ENCODE assay signal across 8 mouse cellular contexts in the genomic region with DNA sequence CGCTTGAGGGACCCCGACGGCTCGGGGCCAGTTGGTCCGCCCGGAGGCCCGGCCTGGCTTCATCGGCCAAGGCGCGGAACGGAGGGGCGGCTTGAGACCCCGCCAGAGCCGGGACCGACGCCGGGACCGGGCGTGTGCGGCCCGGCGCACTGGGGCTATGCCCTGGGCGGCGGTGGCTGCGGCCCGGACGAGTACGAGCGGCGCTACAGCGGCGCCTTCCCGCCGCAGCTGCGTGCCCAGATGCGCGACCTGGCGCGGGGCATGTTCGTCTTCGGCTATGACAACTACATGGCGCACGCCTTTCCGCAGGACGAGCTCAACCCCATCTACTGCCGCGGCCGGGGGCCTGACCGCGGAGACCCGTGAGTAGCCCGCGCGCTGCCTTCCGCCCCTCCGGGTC. TPM values are rescaled to one million over a fixed set of nuclear protein-coding genes. Genes with fewer than 3 reads are reported as not detected.
A peak's percentile ranks its signal among the peaks of the same experiment; 100 is the strongest.
DNase-seq lines count a peak whose midpoint lies in the region; ATAC-seq lines count a peak whose summit lies in the region.

No protein-coding gene starts in this region.

- peak; percentile 33 to 34 for DNase-seq in left cerebral cortex, adult 18-20 months (ENCODE audit: low spot score in 2 of 2)
- DNase-seq in left cerebral cortex, adult 8-10 months (ENCODE audit: low spot score in 2 of 2) = no peak
- peak; percentile 68 for DNase-seq in ZHBTc4 (ENCODE audit: low read depth, low spot score)
- peak; percentile 69 for DNase-seq in induced T-regulatory cell, adult 2 months (ENCODE audit: low read depth)
- DNase-seq in liver, embryonic 13.5 days = peak; percentile 27

- H3K4me2 ChIP-seq in forebrain, embryonic 13.5 days = peak overlapping the region; percentile 90
- peak overlapping the region; percentile 99 for H3K4me2 ChIP-seq in liver, embryonic 13.5 days
- peak overlapping the region; percentile 92 for H3K4me2 ChIP-seq in neural tube, embryonic 13.5 days

- under 1% methylated on average over 56 of the region's 56 CpGs for WGBS in forebrain, embryonic 13.5 days
- under 1% methylated on average over 56 of the region's 56 CpGs for WGBS in liver, embryonic 13.5 days (ENCODE audit: insufficient replicate concordance)
- WGBS in neural tube, embryonic 13.5 days = under 1% methylated on average over 54 of the region's 56 CpGs

- H3K27ac ChIP-seq in forebrain, embryonic 13.5 days = peak overlapping the region; percentile 62
- H3K27ac ChIP-seq in liver, embryonic 13.5 days = peak overlapping the region; percentile 78
- H3K27ac ChIP-seq in neural tube, embryonic 13.5 days (replicated peaks) = peak overlapping the region; percentile 76

- peak overlapping the region; percentile 91 for H3K9ac ChIP-seq in forebrain, embryonic 13.5 days
- H3K9ac ChIP-seq in liver, embryonic 13.5 days = peak overlapping the region; percentile 92
- peak overlapping the region; percentile 91 for H3K9ac ChIP-seq in neural tube, embryonic 13.5 days

- no peaks in the 10 kb centered on the region for H3K36me3 ChIP-seq in forebrain, embryonic 13.5 days (ENCODE audit: poor library complexity, severe bottlenecking)
- peaks cover 3% of the 10 kb centered on the region; the same call in 1 of the 2 replicates for H3K36me3 ChIP-seq in liver, embryonic 13.5 days
- no peaks in the 10 kb centered on the region for H3K36me3 ChIP-seq in neural tube, embryonic 13.5 days

- no peaks in the 10 kb centered on the region for H3K9me3 ChIP-seq in forebrain, embryonic 13.5 days (replicated peaks)
- no peaks in the 10 kb centered on the region for H3K9me3 ChIP-seq in liver, embryonic 13.5 days (replicated peaks)
- no peaks in the 10 kb centered on the region for H3K9me3 ChIP-seq in neural tube, embryonic 13.5 days

- no peaks in the 10 kb centered on the region for H3K27me3 ChIP-seq in forebrain, embryonic 13.5 days
- H3K27me3 ChIP-seq in liver, embryonic 13.5 days = no peaks in the 10 kb centered on the region
- H3K27me3 ChIP-seq in neural tube, embryonic 13.5 days = no peaks in the 10 kb centered on the region

- H3K4me1 ChIP-seq in forebrain, embryonic 13.5 days = peaks cover 25% of the 10 kb centered on the region
- peaks cover 66% of the 10 kb centered on the region for H3K4me1 ChIP-seq in liver, embryonic 13.5 days (replicated peaks)
- H3K4me1 ChIP-seq in neural tube, embryonic 13.5 days (replicated peaks) = peaks cover 27% of the 10 kb centered on the region

- ATAC-seq in forebrain, embryonic 13.5 days = peak; percentile 62
- peak; percentile 35 for ATAC-seq in liver, embryonic 13.5 days (ENCODE audit: low read depth)
- peak; percentile 65 for ATAC-seq in neural tube, embryonic 13.5 days (ENCODE audit: low read depth)
- no peak for ATAC-seq in granulocyte monocyte progenitor cell, adult 5-6 weeks (replicated peaks; ENCODE audit: poor library complexity, severe bottlenecking)

- H3K4me3 ChIP-seq in forebrain, embryonic 13.5 days = peak overlapping the region; percentile 93
- H3K4me3 ChIP-seq in liver, embryonic 13.5 days (replicated peaks) = peak overlapping the region; percentile 92
- H3K4me3 ChIP-seq in neural tube, embryonic 13.5 days = peak overlapping the region; percentile 94

RNA-seq across cellular contexts. Expression of a gene that starts 0.4 kb away (rescaled TPM):
- total RNA-seq in left cerebral cortex, adult 18-20 months (2021) = 10 to 100 TPM; 17.2 to 19.9 TPM
- 10 to 100 TPM; 18.2 to 26.0 (median 21.3) TPM for total RNA-seq in left cerebral cortex, adult 8-10 months (2022)
- polyA plus RNA-seq in forebrain, embryonic 13.5 days (2015; fragmentation: Nextera tagmentation; extraction: Ambion mirVana) = 8.6 and 9.1 TPM in 2 replicates
- 13.5 and 20.8 TPM in 2 replicates for polyA plus RNA-seq in liver, embryonic 13.5 days (2015; fragmentation: Nextera tagmentation; extraction: Ambion mirVana)
- 7.3 and 8.1 TPM in 2 replicates for polyA plus RNA-seq in neural tube, embryonic 13.5 days (2015; fragmentation: Nextera tagmentation; extraction: Ambion mirVana)
- total RNA-seq in granulocyte monocyte progenitor cell, adult 5-6 weeks (2014; fragmentation: Nextera tagmentation) = 70.0 and 110 TPM in 2 replicates
- 53.6 and 60.7 TPM in 2 replicates for total RNA-seq in granulocyte monocyte progenitor cell, adult 5-6 weeks (2017)

RNA-seq across cellular contexts. Expression of a gene that starts 46.0 kb away (rescaled TPM):
- 100 to 1,000 TPM; 222 to 225 TPM for total RNA-seq in left cerebral cortex, adult 18-20 months (2021)
- 100 to 1,000 TPM; 199 to 232 (median 219) TPM for total RNA-seq in left cerebral cortex, adult 8-10 months (2022)
- polyA plus RNA-seq in forebrain, embryonic 13.5 days (2015; fragmentation: Nextera tagmentation; extraction: Ambion mirVana) = 75.7 and 82.8 TPM in 2 replicates
- 38.0 and 57.2 TPM in 2 replicates for polyA plus RNA-seq in liver, embryonic 13.5 days (2015; fragmentation: Nextera tagmentation; extraction: Ambion mirVana)
- polyA plus RNA-seq in neural tube, embryonic 13.5 days (2015; fragmentation: Nextera tagmentation; extraction: Ambion mirVana) = 104 and 119 TPM in 2 replicates
- 96.8 and 113 TPM in 2 replicates for total RNA-seq in granulocyte monocyte progenitor cell, adult 5-6 weeks (2014; fragmentation: Nextera tagmentation)
- total RNA-seq in granulocyte monocyte progenitor cell, adult 5-6 weeks (2017) = 59.2 and 91.6 TPM in 2 replicates

Comparison
In these comparisons a context has a peak if more than half of its experiments do, and no peak if none do; other contexts are left out.
1. DNase-seq: peak in left cerebral cortex, adult 18-20 months (2 of 2), ZHBTc4 (single experiment), induced T-regulatory cell, adult 2 months (single experiment) and liver, embryonic 13.5 days (single experiment); none in left cerebral cortex, adult 8-10 months (0 of 2).
2. Peak in every context shown above with its lines, with median percentiles within 50 percentile points of each other: H3K27ac ChIP-seq, H3K4me2 ChIP-seq, H3K4me3 ChIP-seq and H3K9ac ChIP-seq.